Mouse (Mus musculus) hindbrain, embryonic 12.5 days (tissue): ENCODE measurements around the gene Eml6. TPM values are rescaled to one million over a fixed set of nuclear protein-coding genes. Genes with fewer than 3 reads are reported as not detected.
"Not testable (repeated sequence)": the region's sequence is repeated elsewhere in the genome, so short reads cannot be mapped to it uniquely, and the experiment has no call there.

Experiments used
- ATAC-seq: fragments of 200-750 bp; cut with Nextera tagmentation; 2 replicates; pipeline ENCODE4 v1.8.0; 2017; ENCODE audit warnings: moderate TSS enrichment; ENCODE audit not compliant: low FRiP score
- H3K27ac ChIP-seq: fragments of 300-500 bp; sonication (generic); 2 replicates; pipeline ENCODE4 v1.5.1; 2016; ENCODE audit warnings: mild to moderate bottlenecking
- H3K27me3 ChIP-seq: fragments of 300-500 bp; sonication (generic); 2 replicates; pipeline ENCODE4 v1.6.1; 2016; ENCODE audit warnings: mild to moderate bottlenecking
- H3K36me3 ChIP-seq: fragments of 300-500 bp; sonication (generic); 2 replicates; pipeline ENCODE4 v1.6.1; 2016; ENCODE audit warnings: mild to moderate bottlenecking
- H3K4me1 ChIP-seq: fragments of 300-500 bp; sonication (generic); 2 replicates; pipeline ENCODE4 v1.6.1; 2016
- H3K4me2 ChIP-seq: fragments of 300-500 bp; sonication (generic); replicated peaks from 2 replicates; pipeline ENCODE4 v1.6.1; 2016; ENCODE audit warnings: mild to moderate bottlenecking
- H3K4me3 ChIP-seq: fragments of 300-500 bp; sonication (generic); 2 replicates; pipeline ENCODE4 v1.5.1; 2016; ENCODE audit warnings: mild to moderate bottlenecking
- H3K9ac ChIP-seq: fragments of 300-500 bp; sonication (generic); 2 replicates; pipeline ENCODE4 v1.6.1; 2016; ENCODE audit warnings: mild to moderate bottlenecking, moderate library complexity
- H3K9me3 ChIP-seq: fragments of 300-500 bp; sonication (generic); replicated peaks from 2 replicates; pipeline ENCODE4 v1.6.1; 2016; ENCODE audit warnings: mild to moderate bottlenecking
- WGBS: fragments of 180-500 bp; shearing (Covaris S2); methylation state at CpG from one replicate; pipeline ENCODE4 v1.1.7; 2016; 5-methylcytosine and 5-hydroxymethylcytosine counted together
- polyA plus RNA-seq: library from polyadenylated mRNA; unstranded; fragments of >200 nt; fragmentation: Nextera tagmentation; extraction: Ambion mirVana; gene quantifications from 2 replicates; pipeline ENCODE4 v1.2.1, GENCODE M21; 2016

Gene Eml6
- polyA plus RNA-seq, 1 experiment from 2014 or later: 2.5 TPM

- no peaks in the 10 kb centered on the region for H3K27me3 ChIP-seq
- H3K4me1 ChIP-seq: no peaks in the 10 kb centered on the region
- no peak overlapping the region for H3K4me3 ChIP-seq
- H3K27ac ChIP-seq: no peak overlapping the region
- no peaks in the 10 kb centered on the region for H3K9me3 ChIP-seq
- no peak for ATAC-seq
- no peak overlapping the region for H3K9ac ChIP-seq
- no peaks in the 10 kb centered on the region for H3K36me3 ChIP-seq
- H3K4me2 ChIP-seq: no peak overlapping the region
Measured at GRCm38 (mm10) chr11:29837066-29837465, 188.8 kb downstream of the Eml6 start.

DNA sequence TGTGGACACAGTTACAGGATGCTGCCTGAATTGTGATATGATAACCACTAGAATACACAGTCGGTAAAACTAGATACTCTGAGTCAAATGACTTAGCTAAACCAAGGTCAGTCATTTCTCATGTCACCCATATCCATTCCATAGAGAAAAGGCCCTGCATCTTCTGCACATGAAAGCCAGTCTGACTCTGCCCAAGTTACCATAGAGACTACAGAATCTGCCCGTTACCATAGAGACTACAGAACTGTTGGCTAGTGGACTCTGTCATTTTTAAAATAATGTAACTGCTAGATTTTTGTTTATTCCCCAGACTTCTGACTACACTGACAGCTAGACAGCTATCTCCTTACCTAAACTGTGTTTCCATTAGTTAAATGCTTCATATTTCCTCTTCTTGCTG is 198.1 kb downstream of the Eml6 start:
- Histone ChIP-seq H3K9me3 (no peaks in the 10 kb centered on the region), H3K4me3 (no peak overlapping the region), H3K27me3 (peaks cover 29% of the 10 kb centered on the region), H3K9ac (no peak overlapping the region), H3K4me2 (no peak overlapping the region), H3K4me1 (no peaks in the 10 kb centered on the region; the same call in 1 of the 2 replicates), H3K36me3 (no peaks in the 10 kb centered on the region), H3K27ac (no peak overlapping the region)
- ATAC-seq: no peak
- 86% methylated on average over 2 of the region's 2 CpGs for WGBS

DNA sequence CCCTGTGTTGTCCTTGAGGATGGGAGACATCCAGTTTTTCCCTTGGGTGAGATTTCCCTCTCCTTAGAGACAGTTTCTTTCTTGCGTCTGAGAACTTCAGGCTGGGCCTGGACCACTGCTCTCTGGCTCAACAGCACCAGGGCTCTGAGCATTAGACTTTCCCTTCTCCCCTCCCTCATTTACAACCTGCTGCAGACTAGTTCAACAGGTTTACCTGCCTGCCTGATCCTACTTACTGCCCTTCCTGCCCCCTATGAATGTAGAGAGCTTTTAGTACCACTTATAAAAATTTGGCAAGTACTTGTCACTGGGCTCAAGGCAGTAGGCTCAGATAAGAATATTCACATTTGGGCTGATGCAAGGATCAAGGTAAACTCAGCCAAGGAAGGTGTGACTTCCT is 199.8 kb downstream of the Eml6 start:
- H3K27ac ChIP-seq: no peak overlapping the region
- no peak for ATAC-seq
- peaks cover 29% of the 10 kb centered on the region for H3K27me3 ChIP-seq
- H3K9me3 ChIP-seq: no peaks in the 10 kb centered on the region
- 96% methylated on average over 1 of the region's 1 CpGs for WGBS
- H3K4me2 ChIP-seq: no peak overlapping the region
- H3K4me1 ChIP-seq: no peaks in the 10 kb centered on the region; the same call in 1 of the 2 replicates
- H3K4me3 ChIP-seq: no peak overlapping the region
- H3K36me3 ChIP-seq: no peaks in the 10 kb centered on the region
- H3K9ac ChIP-seq: no peak overlapping the region

- Histone ChIP-seq H3K27me3 (peaks cover 29% of the 10 kb centered on the region), H3K4me2 (peak within 1 kb of the TSS; percentile 40), H3K4me3 (peak within 1 kb of the TSS; percentile 21)
- ATAC-seq, H3K4me1 ChIP-seq, H3K9ac ChIP-seq, H3K9me3 ChIP-seq, H3K27ac ChIP-seq, H3K36me3 ChIP-seq: not testable (repeated sequence)
- WGBS: 37% methylated on average over 21 of the region's 21 CpGs
Measured at GRCm38 (mm10) chr11:29825271-29825718, 200.5 kb downstream of the Eml6 start, which contains the start of gene 4931440F15Rik. TSS of gene 4931440F15Rik (minus strand) at chr11:29825668.

DNA sequence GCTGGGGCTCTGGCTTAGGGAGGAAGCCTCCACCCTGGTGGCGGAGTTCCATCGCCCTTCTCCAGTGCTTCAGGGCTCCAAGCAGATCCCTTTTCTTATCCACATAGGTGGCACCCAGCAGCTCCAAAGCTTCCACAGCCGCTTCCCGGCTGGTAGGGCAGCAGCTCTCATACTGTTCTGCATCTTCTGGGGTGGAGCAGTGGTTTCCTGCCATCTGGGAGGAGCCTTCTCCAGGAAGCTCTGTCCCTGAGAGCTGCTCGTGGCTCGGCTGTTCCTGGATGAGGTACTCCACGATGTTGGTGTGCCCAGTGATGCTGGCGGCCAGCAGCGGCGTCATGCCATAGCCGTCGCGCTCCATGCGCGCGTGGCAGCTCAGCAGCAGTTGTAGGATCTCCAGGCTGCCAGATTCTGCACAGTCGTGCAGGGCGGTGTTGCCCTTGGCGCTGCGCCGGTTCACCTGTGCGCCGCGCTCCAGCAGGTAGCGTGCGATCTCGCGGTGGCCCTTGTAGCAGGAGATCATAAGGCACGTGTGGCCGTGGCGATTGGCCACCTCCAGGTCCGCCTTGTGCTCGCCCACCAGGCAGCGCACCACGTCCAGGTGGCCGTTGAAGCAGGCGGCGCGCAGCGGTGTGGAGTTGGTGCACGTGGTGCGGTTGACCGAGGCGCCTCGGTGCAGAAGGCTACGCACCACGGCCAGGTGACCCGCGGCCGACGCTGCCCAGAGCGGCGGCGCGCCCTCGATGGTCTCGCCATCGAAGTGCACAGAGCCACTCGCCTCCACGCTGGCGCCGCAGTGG is 201.2 kb downstream of the Eml6 start:
- peak; percentile 48; the same call in 1 of the 2 replicates for ATAC-seq
- WGBS: 17% methylated on average over 61 of the region's 62 CpGs
- Histone ChIP-seq H3K27me3 (peaks cover 29% of the 10 kb centered on the region), H3K4me3 (peak overlapping the region; percentile 21), H3K4me2 (peak overlapping the region; percentile 40)
- H3K4me1 ChIP-seq, H3K9me3 ChIP-seq, H3K9ac ChIP-seq, H3K27ac ChIP-seq, H3K36me3 ChIP-seq: not testable (repeated sequence)

DNA sequence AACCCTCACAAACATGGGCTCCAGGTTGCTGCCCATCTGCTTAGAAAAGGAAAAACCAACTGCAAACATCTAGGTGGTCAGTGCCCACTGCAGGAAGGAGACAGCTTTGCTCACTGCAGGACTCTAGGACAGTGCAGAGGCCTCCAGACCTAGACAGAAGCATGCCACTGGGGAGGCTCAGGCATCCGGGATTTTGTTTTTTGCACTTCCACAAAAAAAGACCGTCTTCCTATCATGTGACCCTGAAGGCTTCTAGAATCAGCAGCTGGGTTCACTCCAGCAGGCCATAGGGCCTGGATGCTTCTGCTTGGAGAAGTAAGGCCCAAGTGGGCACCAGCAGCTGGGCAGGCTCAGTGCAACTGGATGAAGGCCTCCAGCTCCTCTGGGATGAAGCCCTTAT is 202.7 kb downstream of the Eml6 start:
- 88% methylated on average over 2 of the region's 2 CpGs for WGBS
- Histone ChIP-seq H3K4me1 (no peaks in the 10 kb centered on the region; the same call in 1 of the 2 replicates), H3K9me3 (no peaks in the 10 kb centered on the region), H3K27me3 (peaks cover 29% of the 10 kb centered on the region), H3K9ac (no peak overlapping the region), H3K36me3 (no peaks in the 10 kb centered on the region), H3K4me2 (no peak overlapping the region), H3K4me3 (no peak overlapping the region), H3K27ac (no peak overlapping the region)
- no peak for ATAC-seq

DNA sequence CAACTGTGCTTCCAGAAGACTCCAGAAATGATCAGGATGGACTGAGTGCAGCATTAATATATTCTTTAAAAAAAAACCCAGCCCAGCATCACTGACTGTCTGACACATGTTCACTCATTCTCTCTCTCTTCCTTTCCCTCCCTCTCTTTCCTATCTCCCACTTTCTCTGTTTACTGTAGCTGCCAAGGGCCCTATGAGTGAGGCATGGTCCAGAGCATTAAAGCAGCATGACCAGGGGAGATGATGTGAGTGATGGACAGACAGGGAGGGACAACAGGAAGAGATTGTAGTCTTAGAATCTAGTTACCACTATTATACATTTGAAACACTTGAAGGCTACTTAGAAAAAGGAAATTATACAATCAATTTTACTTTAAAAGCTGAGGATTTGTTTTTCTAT is 210.2 kb downstream of the Eml6 start:
- Histone ChIP-seq H3K9me3 (no peaks in the 10 kb centered on the region), H3K4me1 (no peaks in the 10 kb centered on the region), H3K4me3 (no peak overlapping the region), H3K36me3 (no peaks in the 10 kb centered on the region), H3K9ac (no peak overlapping the region), H3K27me3 (no peaks in the 10 kb centered on the region), H3K27ac (no peak overlapping the region), H3K4me2 (no peak overlapping the region)
- ATAC-seq: no peak

DNA sequence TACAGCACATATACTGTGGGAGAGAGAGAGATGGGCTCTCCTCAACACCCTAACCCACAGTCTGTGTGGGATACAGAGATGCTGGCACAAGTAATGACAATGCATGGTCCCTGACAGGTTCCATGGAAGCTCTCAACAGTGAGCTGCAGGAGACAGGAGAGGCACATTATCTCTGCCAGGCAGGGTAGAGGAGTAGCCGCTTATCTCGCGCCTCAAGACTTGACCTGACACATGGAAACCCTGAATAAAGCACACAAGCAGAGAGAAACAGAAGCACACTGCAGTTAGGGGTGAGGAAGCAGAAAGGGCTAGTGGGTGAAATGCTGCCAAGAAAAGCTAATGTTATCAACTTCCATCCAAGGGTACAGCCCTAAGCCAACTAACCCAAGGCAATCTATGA is 210.6 kb downstream of the Eml6 start:
- no peak for ATAC-seq
- H3K9ac ChIP-seq: no peak overlapping the region
- no peaks in the 10 kb centered on the region for H3K9me3 ChIP-seq
- H3K4me2 ChIP-seq: no peak overlapping the region
- H3K27me3 ChIP-seq: no peaks in the 10 kb centered on the region
- no peaks in the 10 kb centered on the region for H3K36me3 ChIP-seq
- H3K4me1 ChIP-seq: no peaks in the 10 kb centered on the region
- WGBS: 86% methylated on average over 3 of the region's 3 CpGs
- H3K4me3 ChIP-seq: no peak overlapping the region
- H3K27ac ChIP-seq: no peak overlapping the region

DNA sequence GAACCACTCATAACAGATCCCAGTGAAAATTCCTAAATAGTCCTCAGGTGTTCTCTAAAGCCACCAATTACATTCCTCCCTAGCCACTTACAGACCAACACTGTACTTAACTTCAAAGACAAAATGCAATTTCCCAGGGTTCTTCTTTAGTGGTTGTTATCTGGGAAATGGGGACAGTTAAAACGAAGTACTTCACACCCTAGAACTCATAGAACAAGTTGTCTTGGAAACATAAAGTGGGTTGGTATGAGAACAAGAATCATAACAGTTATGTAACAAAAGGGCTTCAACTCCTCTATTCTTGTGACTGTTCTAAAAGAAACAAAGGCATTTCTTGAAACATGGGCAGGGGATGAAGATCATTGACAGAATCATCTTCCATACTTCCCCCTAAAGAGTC is 212.6 kb downstream of the Eml6 start:
- Histone ChIP-seq H3K9ac (no peak overlapping the region), H3K9me3 (no peaks in the 10 kb centered on the region), H3K4me3 (no peak overlapping the region), H3K27ac (no peak overlapping the region), H3K4me2 (no peak overlapping the region), H3K27me3 (no peaks in the 10 kb centered on the region), H3K36me3 (no peaks in the 10 kb centered on the region), H3K4me1 (no peaks in the 10 kb centered on the region)
- WGBS: 73% methylated on average over 1 of the region's 1 CpGs
- ATAC-seq: no peak

DNA sequence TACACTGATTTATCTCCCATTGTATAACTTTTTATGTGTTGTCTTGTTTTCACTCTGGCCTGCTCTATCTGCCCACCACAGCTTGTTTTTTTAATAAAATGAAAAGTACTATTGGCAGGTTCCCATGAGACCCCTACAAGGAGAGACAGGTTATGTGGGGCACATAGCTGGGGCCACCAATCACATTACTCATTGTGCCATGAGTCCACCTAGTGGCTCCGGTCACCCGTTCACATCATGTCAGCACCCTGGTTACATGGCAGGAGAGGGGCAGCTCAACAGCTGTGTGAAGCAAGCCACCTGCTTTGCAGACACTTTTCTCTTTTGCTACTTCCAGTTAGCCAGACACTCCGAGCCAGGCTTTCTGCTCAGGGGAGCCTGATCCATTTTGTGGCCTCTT is 213.4 kb downstream of the Eml6 start:
- ATAC-seq: no peak
- no peak overlapping the region for H3K4me2 ChIP-seq
- H3K9me3 ChIP-seq: no peaks in the 10 kb centered on the region
- H3K4me3 ChIP-seq: no peak overlapping the region
- 76% methylated on average over 3 of the region's 3 CpGs for WGBS
- H3K27me3 ChIP-seq: no peaks in the 10 kb centered on the region
- H3K4me1 ChIP-seq: no peaks in the 10 kb centered on the region
- H3K27ac ChIP-seq: no peak overlapping the region
- no peak overlapping the region for H3K9ac ChIP-seq
- H3K36me3 ChIP-seq: no peaks in the 10 kb centered on the region

DNA sequence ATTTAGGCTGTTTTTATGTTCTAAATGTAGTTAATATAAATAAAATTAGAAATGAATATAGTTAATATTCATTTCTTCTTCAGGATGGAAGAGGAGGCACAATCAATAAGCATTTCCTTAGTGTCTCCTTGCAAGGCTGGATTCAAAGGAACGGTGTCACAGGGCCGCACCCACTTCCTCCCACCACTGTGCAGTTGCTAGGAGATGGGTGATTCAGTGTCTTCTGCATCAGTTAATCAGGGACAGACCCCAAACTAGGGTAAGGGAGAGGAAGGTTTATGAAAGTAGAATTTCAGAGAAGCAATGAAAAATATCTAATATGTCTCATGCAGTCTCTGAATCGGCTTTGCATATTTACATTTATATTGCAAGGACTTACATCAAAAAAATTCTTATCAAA is 215.5 kb downstream of the Eml6 start:
- ATAC-seq: no peak
- no peak overlapping the region for H3K27ac ChIP-seq
- H3K9me3 ChIP-seq: no peaks in the 10 kb centered on the region
- no peaks in the 10 kb centered on the region for H3K4me1 ChIP-seq
- no peak overlapping the region for H3K4me3 ChIP-seq
- WGBS: 78% methylated on average over 3 of the region's 3 CpGs
- H3K36me3 ChIP-seq: no peaks in the 10 kb centered on the region
- H3K27me3 ChIP-seq: no peaks in the 10 kb centered on the region
- H3K9ac ChIP-seq: no peak overlapping the region
- no peak overlapping the region for H3K4me2 ChIP-seq

GRCm38 (mm10) chr11:29808981-29809589 is 216.7 kb downstream of the Eml6 start:
- no peak for ATAC-seq
- no peak overlapping the region for H3K9ac ChIP-seq
- no peaks in the 10 kb centered on the region for H3K27me3 ChIP-seq
- no peak overlapping the region for H3K27ac ChIP-seq
- H3K9me3 ChIP-seq: no peaks in the 10 kb centered on the region
- H3K4me1 ChIP-seq: no peaks in the 10 kb centered on the region
- no peaks in the 10 kb centered on the region for H3K36me3 ChIP-seq
- 83% methylated on average over 7 of the region's 7 CpGs for WGBS
- H3K4me2 ChIP-seq: no peak overlapping the region
- no peak overlapping the region for H3K4me3 ChIP-seq
